Mouse (Mus musculus): ENCODE results near the gene Per2.

Gene Per2

DNA sequence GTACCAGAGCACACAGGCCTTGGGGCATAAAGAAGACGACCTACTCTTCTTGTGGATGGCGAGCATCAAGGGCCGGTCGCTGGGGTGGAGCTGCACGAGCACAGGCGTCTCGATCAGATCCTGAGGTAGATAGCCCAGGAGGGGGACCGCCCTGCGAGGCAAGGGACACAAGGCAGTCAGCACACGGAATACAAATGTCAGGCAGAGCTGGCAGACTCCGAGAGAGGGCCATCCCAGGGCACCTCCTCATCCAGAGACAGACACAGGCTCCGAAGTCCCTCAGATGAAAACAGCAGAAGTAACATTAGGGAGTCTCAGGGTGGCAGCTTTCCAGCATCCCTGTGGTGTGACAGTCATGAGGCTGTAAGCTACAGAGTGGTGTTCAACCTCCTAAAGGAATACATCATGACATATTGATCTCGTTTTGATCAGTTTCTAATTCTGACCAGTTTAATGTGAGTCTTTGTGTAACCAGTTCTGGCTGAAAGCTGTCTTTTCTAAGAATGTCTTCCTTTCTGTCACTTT lies 23.5 kb downstream of the Per2 start:
- no peak for DNase-seq (ENCODE audit: low read depth, low spot score)

DNA sequence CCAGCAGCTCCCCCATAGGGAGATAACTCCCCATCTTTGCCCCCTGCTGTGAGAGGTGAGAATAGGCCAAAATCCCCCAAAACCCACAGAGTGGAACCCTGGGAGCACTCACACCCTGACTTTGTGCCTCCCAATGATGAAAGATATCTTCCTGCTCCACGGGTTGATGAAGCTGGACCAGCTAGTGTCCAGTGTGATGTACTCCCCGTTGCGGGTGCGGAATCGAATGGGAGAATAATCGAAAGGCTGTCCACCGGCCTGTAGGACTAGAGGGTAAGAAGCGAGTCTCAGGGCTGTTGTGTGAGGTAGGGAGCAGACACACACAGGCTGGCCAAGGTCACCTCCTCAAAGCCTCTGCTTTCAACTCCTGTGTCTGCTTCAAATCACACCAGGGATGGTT lies 24.2 kb downstream of the Per2 start:
- no peak for DNase-seq (ENCODE audit: low read depth, low spot score)

DNA sequence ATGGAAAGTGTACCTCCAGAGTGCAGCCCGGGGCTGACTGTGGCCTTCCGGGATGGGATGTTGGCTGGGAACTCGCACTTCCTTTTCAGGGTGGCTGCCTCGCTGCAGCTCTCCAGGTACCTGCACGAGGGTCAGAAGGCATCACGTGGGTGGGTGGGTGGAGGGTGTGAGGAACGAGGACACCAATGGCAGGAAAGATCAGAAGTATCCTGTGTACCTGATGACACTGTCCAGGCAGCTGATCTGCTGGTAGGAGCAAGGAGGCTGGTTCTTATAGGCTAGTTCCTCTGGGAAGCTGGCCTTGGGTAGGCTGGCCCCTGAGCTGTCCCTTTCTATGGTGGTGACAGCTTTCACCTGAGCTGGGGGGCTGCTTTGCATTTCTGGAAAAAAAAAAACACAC lies 28.4 kb downstream of the Per2 start:
- DNase-seq (ENCODE audit: low read depth, low spot score): no peak

DNA sequence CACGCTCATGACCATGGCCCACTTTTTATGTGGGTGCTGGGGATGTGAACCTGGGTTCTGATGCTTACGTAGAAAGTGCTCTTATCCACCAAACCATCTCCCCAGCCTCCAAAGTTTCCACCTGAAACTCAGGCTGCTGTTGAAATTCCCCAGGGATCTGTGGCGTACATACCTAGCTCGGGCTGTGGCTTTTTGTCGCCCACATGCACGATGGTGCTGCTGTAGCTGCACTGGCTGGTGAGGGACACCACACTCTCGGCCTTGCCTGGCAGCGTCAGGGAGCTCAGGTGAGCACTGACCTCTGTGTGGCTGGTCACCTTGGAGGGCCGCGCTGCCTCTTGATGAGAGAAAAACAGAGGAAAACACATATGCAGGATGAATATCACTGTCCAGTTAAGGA lies 29.9 kb downstream of the Per2 start:
- no peak for DNase-seq (ENCODE audit: low read depth, low spot score)

DNA sequence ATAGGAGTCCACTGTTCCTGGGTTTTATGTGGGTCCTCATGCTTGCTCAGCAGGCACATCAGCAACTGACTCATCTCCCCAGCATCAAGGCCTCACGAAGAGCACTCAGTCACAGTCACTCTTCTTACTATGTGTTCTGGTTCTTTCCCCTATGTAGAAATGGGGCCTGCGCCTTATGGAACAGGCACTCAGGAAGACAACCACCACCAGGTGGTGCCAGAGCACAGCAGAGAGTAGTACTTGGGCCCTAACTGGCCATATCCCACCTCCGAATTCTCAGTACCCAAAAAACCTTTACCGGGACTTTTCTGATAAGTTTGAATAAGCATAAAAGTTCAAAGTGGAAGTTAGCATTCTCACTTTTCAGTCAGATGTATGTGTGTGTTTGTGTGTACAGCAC lies 30.5 kb downstream of the Per2 start:
- DNase-seq (ENCODE audit: low read depth, low spot score): peak; percentile 75

DNA sequence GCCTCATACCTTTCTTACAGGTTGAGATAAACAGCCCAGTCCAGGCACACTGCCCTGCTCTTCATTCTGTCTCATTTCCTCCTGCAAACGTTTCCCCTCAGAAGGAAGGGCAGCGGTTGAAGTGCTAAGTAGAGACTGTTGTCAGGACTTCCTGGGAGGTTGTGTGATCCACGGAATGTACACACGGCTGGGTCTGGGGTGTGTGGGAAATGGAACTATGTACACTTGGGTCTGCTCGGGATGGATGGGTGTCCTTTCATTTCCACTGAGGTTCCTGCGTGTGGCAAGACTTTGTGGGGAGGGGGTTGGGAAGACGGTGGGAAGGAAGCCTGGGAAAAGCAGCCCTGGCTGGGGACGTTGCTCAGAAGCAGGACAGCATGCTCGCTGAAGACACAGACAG lies 32.7 kb downstream of the Per2 start:
- DNase-seq (ENCODE audit: low read depth, low spot score): no peak

DNA sequence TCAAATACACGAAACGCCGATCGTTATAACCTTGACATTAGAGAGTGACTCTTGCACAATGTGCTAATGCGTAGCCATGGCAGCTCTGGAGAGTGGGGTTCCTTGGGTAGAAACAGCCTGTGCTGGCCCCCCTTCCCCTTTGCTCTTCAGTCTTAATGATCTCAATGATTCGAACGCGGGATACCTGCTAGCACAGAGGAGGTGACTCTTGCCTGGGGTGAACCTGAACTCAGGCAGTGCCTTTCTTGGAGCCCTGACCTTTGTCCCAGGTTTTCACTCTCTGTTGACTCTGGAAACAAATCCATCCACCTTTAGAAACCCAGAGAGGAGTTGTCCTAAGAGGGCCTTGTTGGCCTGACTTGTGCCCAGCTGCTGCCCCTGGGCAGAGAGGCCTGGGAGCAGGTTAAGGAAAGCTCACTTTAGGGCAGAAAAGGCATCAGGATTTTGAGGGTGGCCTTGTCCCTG lies 38.5 kb downstream of the Per2 start:
- no peak for DNase-seq (ENCODE audit: low read depth, low spot score)

DNA sequence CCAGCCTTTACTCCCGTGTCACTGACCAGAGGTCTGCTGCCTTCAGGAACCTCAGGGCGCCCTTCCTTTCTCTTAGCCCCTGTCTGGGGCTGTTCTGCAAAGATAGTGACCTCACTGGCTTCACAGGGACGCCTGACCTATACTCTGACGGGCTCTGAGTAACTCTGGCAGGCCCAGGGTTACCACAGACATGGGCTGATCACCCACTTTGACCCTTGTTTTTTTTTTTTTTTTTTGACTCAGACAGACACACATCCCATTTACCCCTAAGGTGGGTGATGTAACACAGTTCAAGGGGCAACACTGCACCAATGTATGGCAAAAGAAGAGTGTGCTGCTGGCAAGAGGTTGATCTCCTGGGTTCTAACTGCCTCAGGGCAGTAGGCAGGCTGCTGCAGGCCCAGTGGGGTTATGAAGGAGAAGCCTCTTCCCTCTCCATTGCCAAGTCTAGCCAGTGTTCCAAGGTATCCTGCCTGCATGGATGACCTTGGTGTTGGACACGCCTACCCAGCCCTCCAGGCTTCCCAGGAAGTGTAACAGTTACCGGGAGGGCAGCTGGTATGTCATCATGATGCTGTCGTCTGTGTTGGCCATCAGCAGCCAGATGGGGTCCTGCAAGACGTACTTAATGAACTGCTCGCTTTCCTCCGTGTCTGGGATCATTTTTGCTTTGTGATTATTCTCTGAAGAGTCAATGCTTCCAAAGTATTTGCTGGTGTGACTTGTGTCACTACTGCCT lies 39.1 kb downstream of the Per2 start:
- DNase-seq (ENCODE audit: low read depth, low spot score): no peak

DNA sequence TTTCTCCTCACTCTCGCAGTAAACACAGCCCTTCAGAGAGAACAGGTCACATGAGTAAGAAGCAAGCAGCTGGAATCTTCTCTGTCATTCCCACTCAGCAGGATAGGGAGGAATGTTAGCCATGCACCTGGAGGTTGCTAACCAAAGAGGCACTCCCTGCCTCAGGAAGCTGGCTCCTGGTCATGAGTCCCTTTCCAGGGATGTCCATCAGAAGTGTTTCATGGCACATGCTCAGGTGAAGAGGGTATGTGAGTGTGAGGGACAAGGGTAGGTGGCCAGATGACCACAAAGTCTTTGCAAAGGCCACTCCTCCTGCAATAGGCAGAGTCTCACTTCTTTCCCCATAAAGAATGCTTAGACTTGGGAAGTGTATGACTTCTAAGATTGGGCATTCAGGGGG lies 41.1 kb downstream of the Per2 start:
- DNase-seq (ENCODE audit: low read depth, low spot score): no peak

DNA sequence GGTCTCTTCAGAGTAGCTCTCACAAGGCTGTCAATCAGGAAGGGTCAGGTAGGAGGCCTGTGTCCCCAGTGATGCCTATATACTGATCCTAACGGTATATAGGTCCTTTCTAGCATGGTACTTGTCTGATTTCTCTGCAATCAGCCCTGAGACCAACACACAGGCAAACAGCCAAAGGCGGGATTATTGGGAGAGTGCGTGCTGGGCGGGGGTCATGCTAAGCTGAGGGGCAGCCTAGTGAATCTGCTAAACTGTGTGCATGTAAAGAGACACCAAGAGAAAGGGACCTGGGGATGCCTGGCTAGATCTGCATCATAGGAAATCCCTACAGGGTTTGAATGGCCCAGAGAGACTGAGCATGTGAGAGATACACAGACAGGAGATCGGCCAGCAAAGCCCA lies 43.8 kb downstream of the Per2 start:
- DNase-seq (ENCODE audit: low read depth, low spot score): no peak

DNA sequence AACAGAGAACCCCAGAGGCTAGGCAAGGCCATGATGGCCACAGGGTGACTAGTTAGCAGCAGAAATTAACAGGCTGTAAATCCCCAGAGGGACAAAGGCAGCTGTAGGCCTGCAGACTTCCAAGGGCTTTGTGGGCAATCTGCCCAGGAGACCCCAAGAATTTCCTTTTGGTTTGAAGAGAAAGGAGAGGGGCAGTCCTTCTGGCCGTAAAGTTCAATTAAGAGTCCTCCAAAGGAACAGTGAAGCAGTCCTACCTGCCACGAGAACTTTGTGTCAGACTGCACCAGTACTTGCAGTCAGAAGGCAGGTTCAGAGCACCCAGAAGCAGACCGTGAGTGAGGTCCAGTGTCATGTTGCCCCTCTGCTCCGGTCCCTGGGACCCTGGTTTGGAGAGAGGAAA lies 44.2 kb downstream of the Per2 start:
- no peak for DNase-seq (ENCODE audit: low read depth, low spot score)

DNA sequence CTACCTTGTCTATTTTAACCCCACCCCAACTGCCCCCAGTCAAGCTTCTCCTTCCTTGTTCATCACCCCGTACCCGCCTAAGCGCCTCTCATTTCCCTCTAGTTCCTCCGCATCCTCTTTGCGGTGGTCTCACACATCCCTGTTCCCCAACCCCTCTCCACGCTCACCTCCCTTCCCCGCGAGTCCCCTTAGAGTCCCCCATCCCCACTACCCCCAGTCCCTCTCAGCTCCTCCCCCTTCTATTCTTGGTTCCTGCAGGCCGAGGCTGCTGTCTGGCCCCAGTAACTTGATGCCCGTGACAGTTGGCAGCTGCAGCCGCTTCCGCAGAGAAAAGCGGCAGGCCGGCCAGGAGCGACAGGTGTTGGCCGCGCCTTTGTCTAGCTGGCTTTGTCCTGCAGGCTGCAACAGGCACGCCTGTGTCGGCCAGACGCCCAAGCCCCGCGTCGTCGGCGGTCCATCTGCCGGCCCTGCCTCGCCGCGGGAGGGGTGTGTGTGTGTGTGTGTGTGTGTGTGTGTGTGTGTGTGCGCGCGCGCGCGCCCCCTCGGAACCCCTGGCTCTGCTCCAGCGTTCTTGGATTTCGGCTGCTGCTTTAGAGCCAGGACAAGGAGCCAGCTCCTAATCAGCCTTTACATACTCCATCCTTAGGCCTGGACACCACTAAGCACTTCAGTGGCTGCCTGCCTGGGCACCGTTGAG lies 45.1 kb downstream of the Per2 start, which contains the start of gene Hes6:
Hes6 (minus strand) TSS at position 141 of the 697 bp plus-strand sequence.
- DNase-seq (ENCODE audit: low read depth, low spot score): peak; percentile 73

DNA sequence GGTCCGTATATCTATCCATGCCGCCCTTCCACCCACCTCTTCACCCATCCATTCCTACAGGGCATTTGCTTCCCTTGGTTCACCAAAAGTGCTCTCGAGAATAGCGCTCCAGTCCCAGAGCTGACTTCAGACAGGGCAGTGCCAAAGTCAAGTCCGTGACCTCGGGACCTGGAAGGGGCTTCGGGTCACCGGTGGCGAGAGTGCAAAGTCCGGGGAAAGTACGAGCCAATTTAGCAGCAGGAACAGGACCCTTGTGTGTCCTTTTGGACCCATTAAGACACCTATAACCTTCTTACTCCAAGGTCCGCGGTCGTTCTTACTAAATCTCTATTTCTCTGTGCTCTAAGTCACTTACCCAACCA lies 45.6 kb downstream of the Per2 start:
- no peak for DNase-seq (ENCODE audit: low read depth, low spot score)

DNA sequence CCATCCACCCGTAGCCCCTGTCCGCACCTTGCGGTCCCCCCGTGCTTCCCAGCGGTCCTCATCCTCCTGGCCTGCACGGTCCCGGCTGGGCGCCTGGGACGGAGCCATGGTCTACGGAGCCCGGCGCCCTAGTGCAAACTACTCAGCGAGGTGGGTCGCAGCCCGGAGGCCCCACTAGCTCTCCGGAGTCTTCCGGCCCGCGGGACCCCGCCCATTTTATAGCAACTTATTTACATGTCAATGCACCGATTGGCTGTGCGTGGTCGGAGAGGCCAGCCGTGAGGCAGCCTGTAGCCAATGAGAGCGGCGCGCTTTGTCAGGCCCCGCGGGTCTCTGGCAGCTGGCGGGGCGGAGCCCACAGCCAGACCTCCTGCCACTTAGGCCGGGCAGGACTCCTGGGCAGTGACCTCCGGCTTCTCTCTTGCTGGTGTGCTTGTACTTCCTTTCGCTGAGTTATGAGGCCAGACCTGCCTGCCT lies 46.1 kb downstream of the Per2 start:
- peak; percentile 94 for DNase-seq (ENCODE audit: low read depth, low spot score)

DNA sequence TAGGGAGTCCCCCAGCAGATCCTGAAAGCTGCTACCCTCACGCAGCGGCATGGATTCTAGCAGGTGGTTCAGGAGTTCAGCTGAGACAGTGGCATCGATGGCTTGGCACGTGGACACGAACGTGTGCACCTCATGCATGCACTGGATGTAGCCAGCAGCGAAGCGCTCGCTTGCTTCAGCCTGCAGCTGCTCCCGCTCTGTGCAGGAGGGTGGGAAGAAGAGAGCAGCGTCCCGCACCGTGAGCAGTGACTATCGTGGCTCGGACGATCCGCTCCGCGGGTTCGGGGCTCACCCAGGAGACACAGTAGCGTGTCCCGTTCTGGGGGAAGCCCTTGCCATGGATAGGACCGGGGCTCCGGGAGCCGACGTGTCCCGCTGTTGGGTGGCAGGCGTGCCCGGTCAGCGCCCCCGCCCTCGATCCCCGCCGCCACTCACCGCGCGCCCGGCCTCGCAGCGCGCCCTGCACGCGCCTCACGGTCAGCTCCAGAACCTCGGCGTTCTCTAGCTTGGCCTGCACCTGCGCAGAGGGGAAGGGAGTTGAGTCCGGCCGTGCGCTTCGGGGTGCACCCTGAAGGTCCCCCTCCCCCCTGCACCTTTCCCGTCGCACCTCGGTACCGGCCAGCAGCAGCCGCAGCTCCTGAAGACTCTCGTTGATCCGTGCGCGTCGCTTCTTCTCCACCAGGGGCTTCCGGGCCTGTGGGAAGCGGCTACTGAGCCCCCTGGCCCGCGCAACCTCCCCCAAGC lies 46.7 kb downstream of the Per2 start:
- DNase-seq (ENCODE audit: low read depth, low spot score): no peak

DNA sequence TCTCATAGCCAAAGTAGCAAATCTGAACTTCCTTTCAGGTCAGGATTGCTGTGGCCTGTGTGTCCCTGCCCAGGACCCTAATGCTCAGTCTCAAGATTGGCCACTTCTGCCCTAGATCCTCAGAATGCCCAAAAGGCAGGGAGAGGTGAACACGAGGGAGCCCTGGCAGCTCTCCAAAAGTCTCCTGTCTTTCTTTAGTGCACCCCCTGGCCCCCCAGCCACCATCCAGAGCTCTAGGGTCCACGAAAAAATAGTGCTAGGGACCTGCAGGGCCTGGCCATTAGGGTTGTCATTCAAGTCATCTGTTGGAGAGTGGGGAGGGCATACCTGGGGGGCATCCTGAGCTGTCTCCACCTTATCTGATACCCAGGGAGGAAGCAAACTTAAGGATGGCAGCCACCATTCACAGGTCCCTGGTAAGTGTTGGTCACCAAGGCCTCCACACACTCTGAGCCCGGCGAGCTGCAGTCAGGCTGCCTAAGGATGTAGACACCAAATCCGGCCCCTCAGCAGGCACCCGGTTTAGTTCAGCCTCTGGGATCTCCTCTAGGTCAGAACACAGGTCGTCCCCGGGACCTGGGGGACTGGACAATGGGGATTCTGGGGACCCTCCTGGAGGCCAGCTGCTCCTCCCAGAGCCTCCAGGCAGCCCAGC lies 47.4 kb downstream of the Per2 start:
- DNase-seq (ENCODE audit: low read depth, low spot score): no peak

DNA sequence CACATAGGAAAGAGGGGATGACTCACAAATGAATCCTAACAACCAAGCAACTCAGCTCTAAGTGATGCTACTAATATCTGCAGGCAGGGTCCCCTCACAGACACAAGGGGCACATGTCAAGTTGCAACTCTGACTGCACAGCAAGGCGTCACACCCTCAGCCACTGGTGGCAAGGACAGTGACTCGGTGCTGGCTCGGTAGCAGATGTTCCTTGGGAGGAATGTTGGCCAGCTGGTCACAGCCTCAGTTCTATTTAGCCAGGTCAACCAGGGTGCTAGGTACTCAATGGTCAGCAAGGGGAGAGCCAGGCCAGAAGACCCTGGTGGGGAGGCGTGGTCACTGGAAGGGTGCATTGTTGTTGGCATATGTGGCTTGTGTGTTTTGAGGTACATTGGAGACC lies 51.3 kb downstream of the Per2 start:
- DNase-seq (ENCODE audit: low read depth, low spot score): no peak

DNA sequence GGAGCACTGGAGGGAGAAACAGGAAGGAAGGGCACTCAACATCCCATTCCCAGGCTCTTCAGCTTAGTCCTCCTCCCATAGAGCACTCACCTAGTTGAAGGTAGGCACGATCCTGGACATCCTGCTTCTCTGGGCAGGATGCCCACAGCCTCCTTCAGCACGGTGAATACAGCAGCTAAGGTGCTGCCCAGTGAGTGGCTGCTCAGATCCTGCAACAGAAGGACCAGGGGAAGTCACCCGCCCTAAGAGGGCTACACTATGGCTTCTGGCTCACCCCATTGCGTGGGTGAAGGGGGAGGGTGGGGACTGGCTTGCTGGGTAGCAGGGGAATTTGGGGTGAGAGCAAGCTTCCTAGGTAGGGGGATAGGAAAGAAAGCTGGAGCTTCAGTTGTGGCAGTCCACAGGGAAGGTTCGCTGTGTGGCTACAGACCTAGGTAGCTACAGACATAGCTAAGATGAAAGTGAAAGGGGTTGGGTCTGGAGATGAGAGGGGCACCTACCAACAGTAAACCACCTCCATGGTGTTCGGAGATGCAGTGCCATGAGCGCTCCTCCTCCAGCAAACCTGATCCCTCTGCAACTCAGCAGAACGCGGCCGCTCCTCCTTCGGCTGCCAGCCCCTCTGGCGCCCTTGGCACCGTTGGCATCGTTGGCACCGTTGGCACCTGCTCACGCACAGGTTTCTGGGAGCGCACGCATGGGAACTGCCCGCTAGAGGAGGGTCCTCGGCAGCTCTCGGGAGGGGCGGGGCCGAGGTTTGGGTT lies 53.5 kb downstream of the Per2 start:
- no peak for DNase-seq (ENCODE audit: low read depth, low spot score)

DNA sequence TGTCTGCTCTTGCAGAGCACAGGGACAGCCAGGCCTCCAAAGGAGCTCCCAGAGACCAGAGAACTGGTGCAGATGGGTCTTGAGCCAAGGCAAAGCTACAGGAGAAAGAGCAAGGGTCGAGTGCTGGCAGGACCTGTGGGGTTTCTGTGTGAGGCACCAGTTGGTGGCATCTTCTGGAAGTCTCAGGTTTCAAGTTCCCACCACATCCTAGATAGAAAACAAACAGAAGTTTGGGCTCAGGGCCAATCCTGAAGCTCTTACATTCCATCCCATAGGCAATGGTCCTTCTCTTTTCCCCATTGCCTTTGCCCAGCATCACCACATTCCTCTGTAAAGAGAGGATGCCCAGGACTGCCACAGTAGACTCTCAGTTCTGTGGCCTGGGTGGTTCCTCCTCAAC lies 54.1 kb downstream of the Per2 start:
- no peak for DNase-seq (ENCODE audit: low read depth, low spot score)

DNA sequence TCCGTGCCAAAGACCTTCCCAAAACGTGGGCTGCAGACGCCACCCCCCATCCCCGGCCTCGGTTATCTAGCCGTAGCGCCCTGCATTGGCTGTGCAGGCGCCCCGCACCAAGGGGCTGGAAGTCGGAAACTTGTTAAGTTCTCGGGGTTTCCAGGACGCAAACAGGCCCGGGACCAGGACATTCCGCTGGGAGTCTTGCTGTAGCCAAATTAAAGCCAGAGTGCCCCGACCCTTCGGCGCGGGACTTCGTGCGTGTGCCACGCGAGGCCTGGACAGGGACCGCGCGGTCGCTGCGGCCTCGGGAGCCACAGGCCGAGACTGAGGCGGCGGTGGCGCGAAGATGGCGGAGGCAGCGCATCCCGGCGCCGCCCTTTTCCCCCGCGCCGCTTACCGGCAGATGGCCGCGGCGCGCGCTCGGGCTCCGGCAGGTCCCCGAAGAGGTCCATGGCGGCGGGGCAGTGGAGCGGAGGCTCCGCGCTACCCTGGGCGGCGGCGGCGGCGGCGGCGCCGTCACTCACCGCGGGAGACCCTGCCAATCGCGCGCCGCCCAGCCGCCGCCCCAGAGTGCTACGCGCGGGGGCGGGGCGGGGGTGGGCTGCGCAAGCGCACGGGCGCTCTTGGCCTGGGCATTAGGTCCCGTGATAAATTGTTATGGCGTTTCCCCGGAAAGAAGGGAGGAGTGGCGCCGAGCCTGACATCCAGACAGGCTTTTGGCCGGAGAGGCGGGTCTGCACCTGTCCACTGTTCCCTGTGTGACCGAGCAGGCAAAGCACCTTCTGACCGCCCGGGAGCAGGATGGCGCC lies 60.7 kb downstream of the Per2 start, which contains the start of gene Ilkap:
Ilkap (minus strand) TSS at position 556 of the 803 bp plus-strand sequence.
- DNase-seq (ENCODE audit: low read depth, low spot score): peak; percentile 81

Data from embryo, embryonic 11.5 days (tissue).